9 mouse cellular contexts compared by ENCODE assay signal in the genomic region with DNA sequence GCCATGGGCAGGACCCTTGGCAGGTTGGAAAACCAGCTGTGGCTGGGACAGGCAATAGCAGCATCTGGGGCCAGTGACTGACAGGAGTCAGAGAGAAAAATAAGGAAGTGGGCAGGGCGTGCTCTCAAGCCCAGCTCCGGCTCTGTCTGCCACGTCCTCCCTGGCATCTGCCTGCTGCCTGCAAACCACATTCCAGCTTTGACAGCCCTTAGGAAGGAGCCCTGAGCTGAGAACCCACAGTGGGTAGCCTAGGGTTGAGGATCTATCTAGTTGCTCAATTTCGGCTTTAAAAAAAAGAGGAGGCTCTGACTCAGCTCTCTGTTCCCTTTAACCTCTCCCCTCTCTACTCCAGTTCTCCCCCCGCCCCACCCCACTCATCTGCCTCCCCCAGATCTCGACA. TPM values are rescaled to one million over a fixed set of nuclear protein-coding genes. Genes with fewer than 3 reads are reported as not detected.
DNase-seq lines count a peak whose midpoint lies in the region; ATAC-seq lines count a peak whose summit lies in the region.
"Had no signal": no experiment of that assay in that cellular context is flagged by ENCODE, and none has a peak within 500 bp of the region (broad histone marks: within the 10 kb centered on the region; RNA-seq: fewer than 3 reads in every experiment).

No protein-coding gene starts in this region.

- H3K27ac ChIP-seq in limb, embryonic 15.5 days, result peak overlapping the region; percentile 47
- H3K27ac ChIP-seq: limb, embryonic 12.5 days had no signal

- H3K4me1 ChIP-seq in limb, embryonic 15.5 days, result peaks cover 19% of the 10 kb centered on the region; the same call in 1 of the 2 replicates

- no peak overlapping the region for H3K9ac ChIP-seq in limb, embryonic 15.5 days
- H3K9ac ChIP-seq: limb, embryonic 12.5 days had no signal

- H3K4me2 ChIP-seq in limb, embryonic 15.5 days, result no peak overlapping the region
- H3K4me2 ChIP-seq: limb, embryonic 12.5 days had no signal

- no peaks in the 10 kb centered on the region for H3K9me3 ChIP-seq in limb, embryonic 15.5 days
- H3K9me3 ChIP-seq: limb, embryonic 12.5 days had no signal

- no peak overlapping the region for H3K4me3 ChIP-seq in limb, embryonic 15.5 days
- H3K4me3 ChIP-seq: limb, embryonic 12.5 days had no signal

- H3K27me3 ChIP-seq in limb, embryonic 15.5 days, result no peaks in the 10 kb centered on the region
- H3K27me3 ChIP-seq: limb, embryonic 12.5 days had no signal

- no peaks in the 10 kb centered on the region for H3K36me3 ChIP-seq in limb, embryonic 15.5 days
- H3K36me3 ChIP-seq: limb, embryonic 12.5 days had no signal

- peak; percentile 47 for DNase-seq in adrenal gland, adult 8-10 months
- no peak for DNase-seq in adrenal gland, postnatal 4 days (ENCODE audit: low spot score in 2 of 2)
- peak; percentile 72 for DNase-seq in MN1 (ENCODE audit: low spot score)
- peak; percentile 78 to 85 for DNase-seq in monocyte, adult 2 months (ENCODE audit: low read depth in 1 of 2, low spot score in 2 of 2)
- no peak for DNase-seq in c-Kit-positive CD71-positive TER-119-positive erythroid progenitor cells, embryonic 14.5 days (ENCODE audit: low spot score)
- DNase-seq in right cerebral cortex, postnatal 36 days (ENCODE audit: low spot score in 2 of 2), result no peak
- no peak for DNase-seq in adrenal gland, adult 18-20 months (ENCODE audit: low spot score in 2 of 2)

- 31% methylated on average over 6 of the region's 6 CpGs for WGBS in limb, embryonic 15.5 days

- no peak for ATAC-seq in limb, embryonic 15.5 days (ENCODE audit: insufficient number of reproducible peaks, low FRiP score, low TSS enrichment, low read depth)

RNA-seq across cellular contexts. Expression of gene Tbc1d22a, which starts 11.6 kb away (rescaled TPM):
- 10 to 100 TPM; 36.6 to 49.1 (median 43.4) TPM for total RNA-seq in adrenal gland, adult 8-10 months (2022)
- total RNA-seq in adrenal gland, postnatal 4 days (2021), result 10 to 100 TPM; 32.3 TPM
- polyA plus RNA-seq in limb, embryonic 15.5 days (2015; fragmentation: Nextera tagmentation; extraction: Ambion mirVana), result 12.4 TPM in 2 replicates
- 10 to 100 TPM; 28.2 to 29.1 TPM for total RNA-seq in adrenal gland, adult 18-20 months (2021)

RNA-seq across cellular contexts. Expression of gene Cerk, which starts 16.7 kb away (rescaled TPM):
- total RNA-seq in adrenal gland, adult 8-10 months (2022), result 10 to 100 TPM; 33.3 to 53.8 (median 43.4) TPM
- 10 to 100 TPM; 26.3 to 26.8 TPM for total RNA-seq in adrenal gland, postnatal 4 days (2021)
- 15.3 and 17.7 TPM in 2 replicates for polyA plus RNA-seq in limb, embryonic 15.5 days (2015; fragmentation: Nextera tagmentation; extraction: Ambion mirVana)
- total RNA-seq in adrenal gland, adult 18-20 months (2021), result 10 to 100 TPM; 40.6 to 68.6 TPM

Comparison
In these comparisons a context has a peak if more than half of its experiments do, and no peak if none do; other contexts are left out.
1. DNase-seq: peak in adrenal gland, adult 8-10 months (single experiment), MN1 (single experiment) and monocyte, adult 2 months (2 of 2); none in adrenal gland, postnatal 4 days (0 of 2), c-Kit-positive CD71-positive TER-119-positive erythroid progenitor cells, embryonic 14.5 days (single experiment), right cerebral cortex, postnatal 36 days (0 of 2) and adrenal gland, adult 18-20 months (0 of 2).